Mouse (Mus musculus): Measurements from ENCODE around the gene Gp5. TPM values are rescaled to one million over a fixed set of nuclear protein-coding genes. Genes with fewer than 3 reads are reported as not detected.
A peak's percentile ranks its signal among the peaks of the same experiment; 100 is the strongest.

Gp5 gene
- total RNA-seq, 1 experiment from 2014 or later: 0.78 TPM

GRCm38 (mm10) chr16:30278406-30278805, 32.2 kb downstream of the Gp5 start:
- DNase-seq: peak; percentile 29

GRCm38 (mm10) chr16:30275558-30276340, 34.8 kb downstream of the Gp5 start:
- DNase-seq: no peak

GRCm38 (mm10) chr16:30273065-30273464, 37.5 kb downstream of the Gp5 start:
- no peak for DNase-seq

- no peak for DNase-seq
Observed at GRCm38 (mm10) chr16:30271941-30272595, 38.5 kb downstream of the Gp5 start.

- DNase-seq: no peak
Observed at GRCm38 (mm10) chr16:30271223-30271761, 39.3 kb downstream of the Gp5 start.

- peak; percentile 48 for DNase-seq
Observed at GRCm38 (mm10) chr16:30267359-30267758, 43.2 kb downstream of the Gp5 start, which contains the start of gene Cpn2. TSS of gene Cpn2 (minus strand) at chr16:30267499.

GRCm38 (mm10) chr16:30266561-30266960, 44.0 kb downstream of the Gp5 start:
- no peak for DNase-seq

- DNase-seq: no peak
Observed at GRCm38 (mm10) chr16:30265611-30266010, 45.0 kb downstream of the Gp5 start.

- DNase-seq: peak; percentile 18
Observed at GRCm38 (mm10) chr16:30263156-30263555, 47.4 kb downstream of the Gp5 start.

- peak; percentile 82 for DNase-seq
Observed at GRCm38 (mm10) chr16:30262664-30263063, 47.9 kb downstream of the Gp5 start.

GRCm38 (mm10) chr16:30262157-30262556, 48.4 kb downstream of the Gp5 start:
- DNase-seq: no peak

- DNase-seq: peak; percentile 54
Observed at GRCm38 (mm10) chr16:30261341-30261740, 49.2 kb downstream of the Gp5 start.

GRCm38 (mm10) chr16:30260012-30260635, 50.5 kb downstream of the Gp5 start:
- peak; percentile 44 for DNase-seq

- DNase-seq: peak; percentile 73
Observed at GRCm38 (mm10) chr16:30259444-30259843, 51.1 kb downstream of the Gp5 start.

- DNase-seq: no peak
Observed at GRCm38 (mm10) chr16:30258441-30258840, 52.1 kb downstream of the Gp5 start.

GRCm38 (mm10) chr16:30257718-30258117, 52.9 kb downstream of the Gp5 start:
- DNase-seq: no peak

Other genes with a start within 250 kb of the Gp5 start
- 21.0 and 26.6 TPM in 2 replicates for gene Hes1, start 246.4 kb downstream of the Gp5 start, total RNA-seq (2021)
- 7.5 and 28.6 TPM in 2 replicates for gene Cpn2, start 43.3 kb downstream of the Gp5 start, total RNA-seq (2021)
- 0.15 TPM in 2 replicates for gene Lrrc15, start 27.5 kb downstream of the Gp5 start, total RNA-seq (2021)
- 87.9 and 91.7 TPM in 2 replicates for gene Atp13a3, start 95.2 kb upstream of the Gp5 start, total RNA-seq (2021)
- gene Tmem44, start 240.1 kb upstream of the Gp5 start, total RNA-seq (2021): 6.0 and 9.1 TPM in 2 replicates

Measured in adrenal gland, postnatal 14 days (tissue).